Mouse (Mus musculus) gastrocnemius, adult 18-20 months (tissue): ENCODE results near the gene Tspyl2. TPM values are rescaled to one million over a fixed set of nuclear protein-coding genes. Genes with fewer than 3 reads are reported as not detected.

ENCODE experiments used
- total RNA-seq, 2 experiments: library from RNA; stranded (reverse); gene quantifications; 2 replicates each; pipeline ENCODE4 v1.2.3; 2021

Gene Tspyl2
- total RNA-seq, 2 experiments from 2014 or later = 11.2 to 13.7 TPM

Other genes with a start within 250 kb of the Tspyl2 start
- 10 to 100 TPM; 19.3 to 25.3 TPM for gene Iqsec2, start 198.2 kb downstream of the Tspyl2 start, total RNA-seq
- gene Kdm5c, start 109.4 kb downstream of the Tspyl2 start, total RNA-seq = 10 to 100 TPM; 19.7 to 26.2 TPM
- 1 to 10 TPM; 1.1 to 1.3 TPM for gene Kantr, start 14.9 kb downstream of the Tspyl2 start, total RNA-seq
- gene Gpr173, start 26.3 kb upstream of the Tspyl2 start, total RNA-seq = under 1 TPM; 0.16 to 0.31 TPM
- gene Cldn34a, start 220.9 kb upstream of the Tspyl2 start, total RNA-seq = not detected